Mouse (Mus musculus) forelimb bud, embryonic 11.5 days (tissue): ENCODE data around the gene Bcor.
A peak's percentile ranks its signal among the peaks of the same experiment; 100 is the strongest.

Experiments used
- DNase-seq: peaks from one replicate; pipeline ENCODE4 v3.0.0-alpha.2; 2012; ENCODE audit warnings: low read depth, low spot score

Bcor gene

DNA sequence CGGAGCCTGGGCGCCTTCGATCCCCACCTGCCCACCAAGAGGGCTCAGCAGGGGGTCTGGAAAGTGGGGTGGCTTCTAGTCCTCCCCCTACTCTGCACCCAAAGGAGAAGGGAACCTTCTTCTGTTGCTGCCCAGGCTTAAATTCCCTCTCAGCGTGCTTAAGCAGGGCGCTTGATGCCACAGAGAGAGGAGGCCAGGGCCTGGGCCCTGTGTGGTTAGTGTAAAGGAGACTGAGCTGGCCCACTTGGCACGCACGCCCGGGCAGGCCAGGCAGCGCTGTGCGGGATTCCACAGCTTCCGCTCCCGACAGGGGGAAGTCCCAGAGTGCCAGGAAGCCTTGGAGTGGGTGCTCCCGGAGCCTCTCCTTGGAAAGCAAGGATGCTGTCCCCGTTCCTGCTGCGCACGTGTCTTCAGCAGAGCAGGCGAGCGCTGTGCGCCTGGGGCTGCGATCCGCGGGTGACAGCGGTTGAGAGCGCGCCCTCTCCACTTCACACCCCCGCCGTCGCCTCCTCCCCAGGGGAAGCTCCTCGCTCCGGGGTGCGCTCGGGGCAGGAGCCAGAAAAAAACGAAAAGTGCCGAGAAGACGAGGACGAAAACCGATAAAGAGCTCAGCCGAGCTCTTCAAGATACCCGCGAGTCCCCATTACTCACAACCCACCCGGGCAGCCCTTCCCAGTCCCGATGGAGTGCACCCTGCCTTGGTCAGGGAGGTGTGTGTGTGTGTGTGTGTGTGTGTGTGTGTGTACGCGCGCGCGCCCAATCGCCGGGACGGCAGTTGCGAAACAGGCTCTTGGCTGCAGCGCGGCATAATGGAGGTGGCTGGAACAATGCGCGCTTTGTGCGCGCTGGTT, 153.9 kb downstream of the Bcor start:
- no peak for DNase-seq

- DNase-seq: peak; percentile 64
These were observed 154.7 kb downstream of the Bcor start for GRCm38 (mm10) chrX:12005181-12006030.

GRCm38 (mm10) chrX:12004416-12004815, 155.7 kb downstream of the Bcor start:
- DNase-seq: no peak

- no peak for DNase-seq
These were observed 156.2 kb downstream of the Bcor start for GRCm38 (mm10) chrX:12003947-12004346.

GRCm38 (mm10) chrX:12003539-12003938, 156.6 kb downstream of the Bcor start:
- no peak for DNase-seq

DNA sequence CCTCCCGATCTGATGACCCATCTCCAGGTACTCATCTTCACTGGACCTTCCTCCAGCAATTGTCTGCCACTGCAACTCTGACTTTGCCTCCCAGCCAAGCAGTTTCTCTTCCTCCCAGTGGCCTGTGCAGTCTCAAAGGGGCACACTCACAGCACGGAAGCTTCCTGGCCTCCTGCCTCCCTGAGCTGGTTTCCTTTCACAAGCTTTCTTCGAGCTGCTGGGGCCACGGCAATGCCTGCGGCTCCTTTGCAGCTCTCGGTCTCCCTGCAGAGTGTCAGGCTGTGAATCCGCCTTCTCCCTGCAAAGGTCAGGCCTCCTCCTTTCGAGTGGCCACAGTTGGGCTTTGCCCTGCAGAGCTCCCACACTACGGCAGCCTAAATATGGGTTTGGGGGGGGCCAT, 157.0 kb downstream of the Bcor start:
- DNase-seq: no peak

- no peak for DNase-seq
These were observed 157.6 kb downstream of the Bcor start for GRCm38 (mm10) chrX:12002596-12002995.

DNA sequence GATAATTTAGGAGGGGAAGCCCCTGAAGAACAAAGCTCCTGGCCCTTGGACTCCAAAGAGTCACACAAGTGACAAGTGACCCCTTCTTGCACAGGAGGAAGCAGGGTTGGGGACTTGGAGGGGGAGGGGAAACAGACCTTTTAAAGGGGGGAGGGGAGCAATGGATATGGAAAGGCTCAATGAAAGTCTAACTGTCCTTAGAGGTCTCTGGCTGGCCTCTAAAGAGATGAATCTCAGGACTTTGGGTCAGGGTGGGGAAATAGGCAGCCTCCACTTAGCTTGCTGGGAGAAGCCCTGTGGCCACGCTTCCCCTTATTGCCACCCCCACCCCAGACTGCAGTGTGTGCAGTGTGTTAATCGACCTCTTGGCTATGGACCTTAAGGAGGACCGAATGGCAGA, 158.2 kb downstream of the Bcor start:
- no peak for DNase-seq

- DNase-seq: no peak
These were observed 158.8 kb downstream of the Bcor start for GRCm38 (mm10) chrX:12001336-12001735.

GRCm38 (mm10) chrX:12000620-12001019, 159.5 kb downstream of the Bcor start:
- DNase-seq: no peak

- DNase-seq: no peak
These were observed 160.2 kb downstream of the Bcor start for GRCm38 (mm10) chrX:11999951-12000350.

- DNase-seq: peak; percentile 55
These were observed 161.2 kb downstream of the Bcor start for GRCm38 (mm10) chrX:11998934-11999336.

DNA sequence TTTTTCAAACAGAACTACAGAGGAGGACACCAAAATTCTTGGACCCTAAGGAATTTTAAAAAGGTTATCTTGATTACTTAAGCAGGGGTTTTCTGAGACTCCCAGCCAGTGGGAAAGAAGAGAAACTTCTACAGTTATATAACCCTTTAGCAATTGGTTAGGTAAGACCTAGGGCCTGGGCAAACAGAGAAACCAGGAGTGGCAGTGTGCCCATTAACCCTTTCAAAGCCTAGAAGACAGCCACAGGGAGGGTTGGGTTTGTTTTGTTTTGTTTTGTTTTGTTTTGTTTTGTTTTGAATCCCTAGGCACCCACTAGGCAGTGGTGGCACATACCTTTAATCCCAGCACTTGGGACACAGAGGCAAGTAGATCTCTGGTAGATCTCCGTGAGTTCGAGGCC, 163.3 kb downstream of the Bcor start:
- DNase-seq: no peak

- no peak for DNase-seq
These were observed 163.7 kb downstream of the Bcor start for GRCm38 (mm10) chrX:11996489-11996888.

GRCm38 (mm10) chrX:11993641-11994419, 166.3 kb downstream of the Bcor start:
- no peak for DNase-seq

GRCm38 (mm10) chrX:11989471-11989870, 170.7 kb downstream of the Bcor start:
- DNase-seq: no peak

DNA sequence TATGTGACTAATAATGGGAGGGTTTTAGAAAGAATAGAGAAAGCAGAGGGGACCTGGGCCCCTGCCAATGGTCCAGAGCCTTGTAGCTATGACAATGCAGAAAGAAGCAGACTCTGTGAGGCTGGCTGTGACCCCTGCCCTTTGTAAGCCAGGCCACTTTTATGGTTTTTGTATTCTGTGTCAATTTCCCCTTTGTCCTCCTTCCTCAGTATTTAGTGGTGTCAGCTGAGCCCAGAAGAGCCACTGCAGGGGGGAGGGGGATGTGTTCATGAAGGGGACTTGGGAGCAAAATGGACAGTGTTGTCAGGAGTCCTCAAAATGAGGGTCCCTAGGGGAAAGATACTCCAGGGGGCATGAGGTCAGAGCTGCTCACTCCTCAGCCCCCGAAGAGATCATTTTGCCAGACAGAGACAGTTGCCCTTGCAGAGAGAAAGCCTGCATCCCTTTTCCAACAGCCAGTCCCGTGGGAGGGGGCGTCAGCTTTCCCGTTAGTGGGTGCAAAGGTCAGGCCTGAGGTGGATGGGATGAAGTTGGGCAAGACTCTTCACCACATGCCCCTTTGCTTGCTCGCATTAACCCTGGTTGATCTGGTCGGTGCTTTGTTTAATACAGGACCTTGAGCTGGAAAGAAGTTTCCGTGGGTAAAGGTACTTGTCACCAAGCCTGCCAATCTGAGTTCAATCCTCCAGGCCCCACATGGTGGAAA, 171.8 kb downstream of the Bcor start:
- DNase-seq: no peak

- no peak for DNase-seq
These were observed 172.6 kb downstream of the Bcor start for GRCm38 (mm10) chrX:11987602-11988001.
